Mouse (Mus musculus) neutrophil, adult 65 days (primary cell): ENCODE data around the gene Rab12. TPM values are rescaled to one million over a fixed set of nuclear protein-coding genes. Genes with fewer than 3 reads are reported as not detected.

Experiments
- total RNA-seq: library from RNA; stranded (reverse); gene quantifications from 2 replicates; pipeline ENCODE4 v1.2.4, GENCODE M21; 2023

Rab12 gene
- 23.2 and 23.6 TPM in 2 replicates for total RNA-seq

GRCm38 (mm10) chr17:66519554-66520553 lies at the start of gene Rab12:
Gene Rab12 (minus strand): TSS chr17:66519729.

GRCm38 (mm10) chr17:66449460-66450341 lies 69.8 kb downstream of the Rab12 start, which contains the start of gene Mtcl1:
Gene Mtcl1 (minus strand): TSS chr17:66449750.

Other genes with a start within 250 kb of the Rab12 start
- gene Mtcl1, start 70.0 kb downstream of the Rab12 start, total RNA-seq = not detected in 2 replicates
- 0.66 and 1.0 TPM in 2 replicates for gene Themis3, start 74.9 kb upstream of the Rab12 start, total RNA-seq